Mouse (Mus musculus) kidney, postnatal 0 days (tissue): Measurements from ENCODE around the gene Pde4d. TPM values are rescaled to one million over a fixed set of nuclear protein-coding genes. Genes with fewer than 3 reads are reported as not detected.

Source experiments
- ATAC-seq: fragments of 200-750 bp; cut with Nextera tagmentation; replicated peaks from 2 replicates; pipeline ENCODE4 v1.8.0; 2017; ENCODE audit warnings: low read depth, moderate number of reproducible peaks, moderate TSS enrichment, moderate library complexity; ENCODE audit not compliant: low FRiP score
- DNase-seq: peaks from one replicate; pipeline ENCODE4 v3.0.0-alpha.2; 2016; ENCODE audit warnings: low spot score
- H3K27ac ChIP-seq: fragments of 300-500 bp; sonication (generic); 2 replicates; pipeline ENCODE4 v1.5.1; 2014; ENCODE audit warnings: mild to moderate bottlenecking
- H3K27me3 ChIP-seq: fragments of 300-500 bp; sonication (generic); 2 replicates; pipeline ENCODE4 v1.6.1; 2014; ENCODE audit warnings: low read length, mixed read lengths; ENCODE audit not compliant: insufficient read depth
- H3K36me3 ChIP-seq: fragments of 300-500 bp; sonication (generic); 2 replicates; pipeline ENCODE4 v1.6.1; 2014; ENCODE audit warnings: low read length, mixed read lengths; ENCODE audit not compliant: insufficient read depth
- H3K4me1 ChIP-seq: fragments of 300-500 bp; sonication (generic); replicated peaks from 2 replicates; pipeline ENCODE4 v1.6.1; 2014; ENCODE audit warnings: antibody characterized with exemption, low read length, mixed read lengths; ENCODE audit not compliant: insufficient read depth
- H3K4me2 ChIP-seq: fragments of 300-500 bp; sonication (generic); 2 replicates; pipeline ENCODE4 v1.6.1; 2014; ENCODE audit warnings: mild to moderate bottlenecking, low read length, moderate library complexity, mixed read lengths
- H3K4me3 ChIP-seq: fragments of 300-500 bp; sonication (generic); replicated peaks from 2 replicates; pipeline ENCODE4 v1.5.1; 2014; ENCODE audit warnings: low read depth, low read length
- H3K9ac ChIP-seq: fragments of 300-500 bp; sonication (generic); 2 replicates; pipeline ENCODE4 v1.6.1; 2014; ENCODE audit warnings: low read depth, low read length
- H3K9me3 ChIP-seq: fragments of 300-500 bp; sonication (generic); replicated peaks from 2 replicates; pipeline ENCODE4 v1.6.1; 2016; ENCODE audit warnings: low read length, inconsistent platforms, mixed read lengths
- CTCF ChIP-seq: IDR thresholded peaks from 2 replicates; pipeline ENCODE4 v1.5.1; 2016; ENCODE audit warnings: antibody characterized with exemption, low read depth, mild to moderate bottlenecking, moderate library complexity
- WGBS: fragments of 180-500 bp; shearing (Covaris S2); extraction: QIAGEN DNeasy Blood & Tissue Kit; methylation state at CpG from one replicate; pipeline ENCODE4 v1.1.7; 2014; 5-methylcytosine and 5-hydroxymethylcytosine counted together
- polyA plus RNA-seq: library from polyadenylated mRNA; unstranded; fragments of >200 nt; fragmentation: Nextera tagmentation; extraction: Ambion mirVana; gene quantifications from 2 replicates; pipeline ENCODE4 v1.2.1, GENCODE M21; 2015

The Pde4d gene
- polyA plus RNA-seq, 1 experiment from 2014 or later: 7.1 TPM

GRCm38 (mm10) chr13:109242456-109243050, 792.8 kb downstream of the Pde4d start:
- H3K4me2 ChIP-seq: no peak overlapping the region
- H3K9ac ChIP-seq: no peak overlapping the region
- no peak overlapping the region for H3K27ac ChIP-seq
- 74% methylated on average over 9 of the region's 9 CpGs for WGBS
- no peak overlapping the region for H3K4me3 ChIP-seq
- H3K27me3 ChIP-seq: no peaks in the 10 kb centered on the region
- H3K36me3 ChIP-seq: no peaks in the 10 kb centered on the region
- no peaks in the 10 kb centered on the region; the same call in 1 of the 2 replicates for H3K4me1 ChIP-seq
- TF ChIP-seq CTCF: no peak
- DNase-seq: no peak
- no peaks in the 10 kb centered on the region for H3K9me3 ChIP-seq
- no peak for ATAC-seq

GRCm38 (mm10) chr13:109243160-109243559, 793.4 kb downstream of the Pde4d start:
- ATAC-seq (no peak), DNase-seq (no peak)
- Histone ChIP-seq H3K9ac (no peak overlapping the region), H3K27me3 (no peaks in the 10 kb centered on the region), H3K9me3 (no peaks in the 10 kb centered on the region), H3K36me3 (no peaks in the 10 kb centered on the region), H3K27ac (no peak overlapping the region), H3K4me3 (no peak overlapping the region), H3K4me2 (no peak overlapping the region), H3K4me1 (no peaks in the 10 kb centered on the region; the same call in 1 of the 2 replicates)
- TF ChIP-seq CTCF: no peak
- WGBS: 74% methylated on average over 3 of the region's 3 CpGs

- 86% methylated on average over 4 of the region's 4 CpGs for WGBS
- H3K9ac ChIP-seq: no peak overlapping the region
- no peaks in the 10 kb centered on the region for H3K36me3 ChIP-seq
- ATAC-seq (no peak), DNase-seq (no peak)
- no peak overlapping the region for H3K27ac ChIP-seq
- H3K4me2 ChIP-seq: no peak overlapping the region
- no peak overlapping the region for H3K4me3 ChIP-seq
- H3K9me3 ChIP-seq: no peaks in the 10 kb centered on the region
- no peak for TF ChIP-seq CTCF
- H3K4me1 ChIP-seq: no peaks in the 10 kb centered on the region
- H3K27me3 ChIP-seq: no peaks in the 10 kb centered on the region
Measured at GRCm38 (mm10) chr13:109247061-109247460, 797.3 kb downstream of the Pde4d start.

GRCm38 (mm10) chr13:109249315-109249714, 799.6 kb downstream of the Pde4d start:
- no peak for TF ChIP-seq CTCF
- no peak overlapping the region for H3K4me3 ChIP-seq
- H3K9ac ChIP-seq: no peak overlapping the region
- no peak overlapping the region for H3K4me2 ChIP-seq
- no peaks in the 10 kb centered on the region for H3K4me1 ChIP-seq
- ATAC-seq (no peak), DNase-seq (no peak)
- H3K27me3 ChIP-seq: no peaks in the 10 kb centered on the region
- H3K9me3 ChIP-seq: no peaks in the 10 kb centered on the region
- no peaks in the 10 kb centered on the region for H3K36me3 ChIP-seq
- no peak overlapping the region for H3K27ac ChIP-seq

GRCm38 (mm10) chr13:109255634-109256033, 805.9 kb downstream of the Pde4d start:
- 42% methylated on average over 4 of the region's 4 CpGs for WGBS
- ATAC-seq (no peak), DNase-seq (peak; percentile 14)
- Histone ChIP-seq H3K4me1 (no peaks in the 10 kb centered on the region), H3K27me3 (no peaks in the 10 kb centered on the region), H3K9me3 (no peaks in the 10 kb centered on the region), H3K27ac (no peak overlapping the region), H3K9ac (no peak overlapping the region), H3K4me2 (no peak overlapping the region), H3K36me3 (no peaks in the 10 kb centered on the region), H3K4me3 (no peak overlapping the region)
- no peak for TF ChIP-seq CTCF

GRCm38 (mm10) chr13:109260220-109260795, 810.6 kb downstream of the Pde4d start:
- Histone ChIP-seq H3K9ac (peak overlapping the region; percentile 68), H3K27me3 (no peaks in the 10 kb centered on the region), H3K36me3 (no peaks in the 10 kb centered on the region), H3K4me3 (peak overlapping the region; percentile 55), H3K4me2 (peak overlapping the region; percentile 85), H3K9me3 (no peaks in the 10 kb centered on the region), H3K27ac (peak overlapping the region; percentile 85), H3K4me1 (0 out of 2 replicates have a peak, but pooled peaks cover 5% of the 10 kb centered on the region)
- peak; percentile 93 for DNase-seq
- ATAC-seq: peak; percentile 92
- WGBS: under 1% methylated on average over 23 of the region's 23 CpGs
- no peak for TF ChIP-seq CTCF
